Mouse (Mus musculus) CD8-positive naive resting alpha-beta T cell, adult 2 months (primary cell): ENCODE measurements around the gene Olfr710.
"Not testable (repeated sequence)": the region's sequence is repeated elsewhere in the genome, so short reads cannot be mapped to it uniquely, and the experiment has no call there.

Experiments
- DNase-seq, 2 experiments: peaks; one replicate each; pipeline ENCODE4 v3.0.0; 2022; ENCODE audit warnings: low read depth in 2 of 2, low spot score in 2 of 2

Gene Olfr710

DNA sequence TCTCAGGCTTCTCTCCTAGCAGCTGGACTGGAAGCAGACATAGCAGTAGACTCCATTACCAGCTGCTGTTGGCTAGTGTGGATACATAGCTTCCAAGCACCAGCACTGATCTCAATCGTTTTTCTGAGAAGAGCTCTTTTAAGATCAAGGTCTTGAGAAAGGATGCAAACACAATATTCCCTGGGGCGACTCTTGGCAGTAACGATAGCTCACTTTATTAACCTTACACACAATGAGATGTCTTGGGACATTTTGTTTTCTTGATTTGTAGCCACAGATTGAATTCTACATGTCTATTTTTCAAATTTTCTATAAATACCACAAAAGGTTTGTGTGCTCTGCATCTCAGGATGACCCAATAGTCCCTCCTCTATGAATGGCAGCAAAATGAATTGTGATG is at the start of gene Olfr710:
TSS of gene Olfr710 (minus strand) at position 101 of the 400 bp plus-strand sequence.
- DNase-seq, result no peak

- no peak for DNase-seq
Measured at GRCm38 (mm10) chr7:106985236-106985635, 37.1 kb upstream of the Olfr710 start.

- DNase-seq, result no peak
Measured at GRCm38 (mm10) chr7:106975353-106975752, 27.2 kb upstream of the Olfr710 start, which contains the start of gene Olfr711. TSS of gene Olfr711 (minus strand) at chr7:106975453.

DNA sequence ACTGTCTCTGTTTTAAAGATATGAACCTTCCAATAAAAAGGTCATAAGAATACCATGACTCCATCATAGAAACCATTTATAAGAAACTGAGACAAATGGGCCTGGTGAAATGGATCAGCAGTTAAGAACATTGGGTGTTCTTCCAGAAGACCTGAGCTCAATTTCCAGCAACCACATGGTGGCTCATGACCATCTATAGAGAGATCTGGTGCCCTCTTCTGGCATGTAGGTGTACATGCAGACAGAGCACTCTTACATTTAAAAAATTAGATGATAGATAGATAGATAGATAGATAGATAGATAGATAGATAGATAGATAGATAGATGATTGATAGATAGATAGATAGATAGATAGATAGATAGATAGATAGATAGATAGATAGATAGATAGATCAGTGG is 19.4 kb upstream of the Olfr710 start:
- peak in 1 of 2 experiments; percentile 1 for DNase-seq

- DNase-seq, result no peak
Measured at GRCm38 (mm10) chr7:106963837-106964236, 15.7 kb upstream of the Olfr710 start, which contains the start of gene Olfr6. TSS of gene Olfr6 (minus strand) at chr7:106963937.

- no peak for DNase-seq
Measured at GRCm38 (mm10) chr7:106932119-106932518, 16.0 kb downstream of the Olfr710 start, which contains the start of gene Olfr709-ps1. TSS of gene Olfr709-ps1 (minus strand) at chr7:106932219.

DNA sequence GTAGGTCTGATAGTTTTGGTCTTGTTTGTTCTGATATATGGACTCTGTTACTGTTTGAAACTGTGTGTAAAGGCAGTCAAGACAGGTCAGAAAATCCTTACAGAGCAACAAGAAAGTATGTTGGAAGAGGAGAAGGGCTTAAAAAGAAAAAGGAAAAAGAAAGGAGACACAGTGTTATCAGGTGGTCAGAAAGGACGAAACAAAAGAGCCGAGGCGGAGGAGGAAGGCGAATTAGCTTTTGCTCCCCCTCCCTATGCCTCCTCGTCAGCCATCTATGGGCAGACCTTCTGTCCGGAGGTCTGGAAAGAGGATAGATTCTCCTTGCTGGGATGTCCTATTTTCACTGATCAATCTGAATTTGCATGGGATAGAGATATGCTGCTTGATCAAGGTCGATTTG is 27.2 kb downstream of the Olfr710 start:
- DNase-seq, result not testable (repeated sequence)

- no peak for DNase-seq
Measured at GRCm38 (mm10) chr7:106907676-106908075, 40.4 kb downstream of the Olfr710 start, which contains the start of gene Olfr1532-ps1. TSS of gene Olfr1532-ps1 (plus strand) at chr7:106908001.

DNA sequence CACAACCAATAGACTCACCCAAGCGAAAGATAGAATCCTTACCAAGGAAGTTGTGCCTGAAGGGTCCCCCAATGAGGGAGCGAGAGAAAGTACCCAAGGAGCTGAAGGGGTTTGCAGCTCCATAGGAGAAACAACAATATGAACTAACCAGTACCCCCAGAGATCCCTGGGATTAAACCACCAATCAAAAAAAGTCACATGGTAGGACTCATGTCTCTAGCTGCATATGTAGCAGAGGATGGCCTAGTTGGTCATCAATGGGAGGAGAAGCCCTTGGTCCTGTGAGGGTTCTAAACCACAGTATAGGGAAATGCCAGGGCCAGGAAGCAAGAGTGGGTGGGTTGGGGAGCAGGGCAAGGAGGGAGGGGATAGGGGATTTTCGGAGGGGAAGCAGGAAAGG is 47.0 kb downstream of the Olfr710 start, which contains the start of gene Olfr707:
TSS of gene Olfr707 (minus strand) at position 101 of the 400 bp plus-strand sequence.
- DNase-seq, result not testable (repeated sequence)
